ENCODE assay signal across 8 mouse cellular contexts in genomic region chr4:106200241-106200640, GRCm38 (mm10).
DNase-seq lines count a peak whose midpoint lies in the region; ATAC-seq and TF ChIP-seq lines count a peak whose summit lies in the region.

No protein-coding gene starts in this region.

- TF ChIP-seq POLR2A in brain, embryonic 14.5 days (IDR thresholded peaks at IDR 0.05; ENCODE audit: borderline replicate concordance, extremely low read depth, insufficient read depth, insufficient read length, poor library complexity, severe bottlenecking), result no peak

- no peaks in the 10 kb centered on the region for H3K27me3 ChIP-seq in forebrain, embryonic 15.5 days
- H3K27me3 ChIP-seq in hindbrain, embryonic 10.5 days (ENCODE audit: insufficient read depth, poor library complexity, severe bottlenecking), result no peaks in the 10 kb centered on the region
- no peaks in the 10 kb centered on the region for H3K27me3 ChIP-seq in liver, embryonic 14.5 days (ENCODE audit: control insufficient read depth, insufficient read depth, low read length)

- H3K9ac ChIP-seq in forebrain, embryonic 15.5 days (replicated peaks), result no peak overlapping the region
- H3K9ac ChIP-seq in liver, embryonic 14.5 days (replicated peaks), result no peak overlapping the region

- no peak overlapping the region for H3K27ac ChIP-seq in forebrain, embryonic 15.5 days (replicated peaks)
- H3K27ac ChIP-seq in hindbrain, embryonic 10.5 days, result peak overlapping the region; percentile 68
- H3K27ac ChIP-seq in liver, embryonic 14.5 days, result no peak overlapping the region

- peaks cover 10% of the 10 kb centered on the region for H3K4me1 ChIP-seq in forebrain, embryonic 15.5 days
- peaks cover 25% of the 10 kb centered on the region for H3K4me1 ChIP-seq in hindbrain, embryonic 10.5 days (replicated peaks)
- H3K4me1 ChIP-seq in liver, embryonic 14.5 days (replicated peaks; ENCODE audit: control insufficient read depth in 2 of 2, insufficient read depth in 2 of 2, low read length in 1 of 2), result no peaks in the 10 kb centered on the region

- peak; percentile 71 for DNase-seq in brain, embryonic 14.5 days (ENCODE audit: low read depth)
- no peak for DNase-seq in hindbrain, embryonic 10.5 days (ENCODE audit: low spot score)
- peak; percentile 13 to 36 (median 17) for DNase-seq in liver, embryonic 14.5 days (ENCODE audit: low read depth in 3 of 3, low spot score in 3 of 3)
- DNase-seq in retina, embryonic 14.5 days (ENCODE audit: low spot score), result peak; percentile 14
- no peak for DNase-seq in right cerebral cortex, postnatal 14 days
- DNase-seq in cerebellum, adult 18-20 months, result no peak

- no peaks in the 10 kb centered on the region for H3K9me3 ChIP-seq in forebrain, embryonic 15.5 days
- H3K9me3 ChIP-seq in hindbrain, embryonic 10.5 days, result no peaks in the 10 kb centered on the region
- no peaks in the 10 kb centered on the region for H3K9me3 ChIP-seq in liver, embryonic 14.5 days (ENCODE audit: control insufficient read depth, low read length)

- no peaks in the 10 kb centered on the region for H3K36me3 ChIP-seq in forebrain, embryonic 15.5 days
- no peaks in the 10 kb centered on the region for H3K36me3 ChIP-seq in hindbrain, embryonic 10.5 days
- H3K36me3 ChIP-seq in liver, embryonic 14.5 days (replicated peaks; ENCODE audit: control insufficient read depth, insufficient read depth, low read depth), result no peaks in the 10 kb centered on the region

- no peak for TF ChIP-seq EP300 in liver, embryonic 14.5 days (IDR thresholded peaks at IDR 0.05; ENCODE audit: low read depth)

- H3K4me3 ChIP-seq in forebrain, embryonic 15.5 days, result no peak overlapping the region
- H3K4me3 ChIP-seq in hindbrain, embryonic 10.5 days, result 0 out of 2 replicates have a peak overlapping the region, but pooled peaks have one; percentile 16
- H3K4me3 ChIP-seq in liver, embryonic 14.5 days (ENCODE audit: insufficient read depth in 1 of 2, low read depth in 2 of 2, low read length in 2 of 2), result no peak overlapping the region

- no peak for TF ChIP-seq CTCF in brain, embryonic 14.5 days (IDR thresholded peaks at IDR 0.05; ENCODE audit: borderline replicate concordance, extremely low read depth, insufficient read depth, insufficient read length)
- no peak for TF ChIP-seq CTCF in liver, embryonic 14.5 days (IDR thresholded peaks at IDR 0.05; ENCODE audit: low read depth)

- H3K4me2 ChIP-seq in forebrain, embryonic 15.5 days (replicated peaks), result no peak overlapping the region
- H3K4me2 ChIP-seq in liver, embryonic 14.5 days (ENCODE audit: low read depth), result no peak overlapping the region

- peak; percentile 61; the same call in 1 of the 2 replicates for ATAC-seq in forebrain, embryonic 15.5 days (replicated peaks)
- ATAC-seq in liver, embryonic 14.5 days (ENCODE audit: insufficient read depth), result peak; percentile 65
- ATAC-seq in CD4-positive, CD25-positive, alpha-beta regulatory T cell, adult 4 months, result no peak

- WGBS in forebrain, embryonic 15.5 days, result 32% methylated on average over 6 of the region's 6 CpGs
- 43% methylated on average over 6 of the region's 6 CpGs for WGBS in hindbrain, embryonic 10.5 days
- WGBS in liver, embryonic 14.5 days (ENCODE audit: insufficient replicate concordance), result 50% methylated on average over 6 of the region's 6 CpGs

Comparison
In these comparisons a context has a peak if more than half of its experiments do, and no peak if none do; other contexts are left out.
1. DNase-seq: peak in brain, embryonic 14.5 days (single experiment), liver, embryonic 14.5 days (3 of 3) and retina, embryonic 14.5 days (single experiment); none in hindbrain, embryonic 10.5 days (single experiment), right cerebral cortex, postnatal 14 days (single experiment) and cerebellum, adult 18-20 months (0 of 2).